Mouse (Mus musculus): ENCODE data around the gene Rbp4.

The Rbp4 gene

GRCm38 (mm10) chr19:38125219-38125610 is at the start of gene Rbp4:
Gene Rbp4, minus strand, starts transcription at chr19:38125281.
- DNase-seq (ENCODE audit: low read depth), result no peak

- no peak for DNase-seq (ENCODE audit: low read depth)
These were observed 39.6 kb upstream of the Rbp4 start for GRCm38 (mm10) chr19:38164633-38165032.

DNA sequence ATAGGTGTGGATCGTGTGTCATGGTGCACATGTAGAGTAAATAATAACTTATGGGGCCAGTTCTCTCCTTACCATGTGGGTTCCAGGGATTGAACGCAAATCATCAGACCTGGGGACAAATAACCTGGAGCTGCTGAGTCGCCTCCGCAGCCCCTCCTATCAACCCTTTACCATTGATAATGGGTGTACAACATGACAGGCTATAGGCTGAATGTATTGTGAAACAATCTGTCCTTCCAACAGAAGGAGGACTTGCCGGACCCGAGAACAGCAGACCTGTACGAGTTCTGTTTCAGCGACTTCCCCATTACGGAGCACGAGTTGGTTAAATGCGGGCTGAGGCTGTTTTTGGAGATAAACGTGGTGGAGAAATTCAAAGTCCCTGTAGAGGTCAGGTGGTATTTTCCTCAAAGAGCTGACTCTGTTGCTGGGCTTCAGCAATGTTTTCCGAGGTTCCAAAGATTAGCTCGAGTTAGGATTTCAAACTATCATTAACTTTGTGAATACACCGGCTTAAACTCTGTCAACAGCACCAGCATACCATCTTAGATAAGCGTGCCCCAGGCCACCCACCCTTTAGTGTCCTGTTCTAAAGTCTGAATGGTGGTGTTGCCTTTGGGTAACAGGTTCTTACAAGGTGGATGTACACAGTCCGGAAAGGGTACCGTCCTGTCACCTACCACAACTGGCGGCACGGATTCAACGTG is 36.7 kb upstream of the Rbp4 start:
- DNase-seq (ENCODE audit: low read depth), result no peak

DNA sequence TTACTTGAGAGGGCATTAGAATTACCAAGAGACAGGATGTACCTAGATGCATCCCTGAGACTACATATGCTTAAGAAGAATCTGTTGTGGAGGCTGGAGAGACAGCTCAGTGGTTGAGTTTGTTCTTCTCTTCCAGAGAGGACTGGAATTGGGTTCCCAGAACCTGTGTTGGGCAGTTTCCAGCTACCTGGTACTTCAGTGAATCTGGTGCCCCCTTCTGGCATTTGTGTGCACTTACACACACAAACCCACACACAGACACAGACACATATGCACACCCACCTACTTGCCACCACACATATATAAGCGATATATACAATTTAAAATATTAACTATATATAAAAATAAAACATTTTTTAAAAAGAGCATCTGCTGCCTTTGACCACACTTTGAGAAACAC is 31.2 kb upstream of the Rbp4 start:
- DNase-seq (ENCODE audit: low read depth), result no peak

GRCm38 (mm10) chr19:38143540-38144271 is 18.6 kb upstream of the Rbp4 start:
- DNase-seq (ENCODE audit: low read depth), result no peak

DNA sequence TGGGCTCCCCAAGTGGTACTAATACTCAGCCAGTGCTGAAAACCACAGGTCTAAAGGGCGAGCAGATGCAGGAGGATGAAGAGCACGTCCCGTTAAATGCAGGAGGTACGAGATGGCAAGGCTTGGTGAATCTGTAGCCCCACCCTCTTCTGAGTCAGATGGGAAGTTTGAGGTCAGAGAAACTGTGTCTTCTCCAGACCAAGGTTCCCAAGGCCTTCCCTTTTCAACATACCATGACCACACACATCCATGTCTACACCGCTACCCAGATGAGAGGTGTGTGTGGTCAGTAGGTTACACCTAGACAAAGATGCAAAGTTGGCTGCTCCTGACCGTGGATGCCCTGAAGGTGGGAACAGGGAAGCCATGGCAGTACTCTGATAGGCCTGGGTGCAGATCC is 9.7 kb upstream of the Rbp4 start:
- no peak for DNase-seq (ENCODE audit: low read depth)

- no peak for DNase-seq (ENCODE audit: low read depth)
These were observed 8.9 kb upstream of the Rbp4 start for GRCm38 (mm10) chr19:38133986-38134385.

GRCm38 (mm10) chr19:38132481-38132880 is 7.4 kb upstream of the Rbp4 start, which contains the start of gene Pde6c:
Gene Pde6c, plus strand, starts transcription at chr19:38132781.
- DNase-seq (ENCODE audit: low read depth), result no peak

DNA sequence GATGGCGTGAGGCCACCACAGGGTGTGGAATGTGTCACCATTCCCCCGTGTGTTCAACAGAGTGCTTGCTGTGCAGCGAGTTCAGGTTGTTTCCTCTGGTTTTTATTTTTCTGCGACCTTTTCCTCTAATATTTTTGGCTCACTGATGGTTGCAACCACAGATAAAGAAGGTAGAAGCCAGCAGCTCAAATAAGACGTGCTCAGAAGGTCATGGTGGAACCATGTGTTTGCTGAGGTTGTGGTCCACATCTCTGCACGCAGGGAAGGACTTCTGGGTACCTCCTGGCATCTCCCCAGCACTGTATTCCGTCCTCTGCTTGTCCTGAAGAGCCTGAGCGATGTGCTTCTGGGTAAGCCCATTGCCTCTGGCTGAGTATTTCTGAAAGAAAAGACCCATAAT is 1.6 kb upstream of the Rbp4 start:
- no peak for DNase-seq (ENCODE audit: low read depth)

- DNase-seq (ENCODE audit: low read depth), result no peak
These were observed 471 bp downstream of the Rbp4 start for GRCm38 (mm10) chr19:38124401-38125218.

DNA sequence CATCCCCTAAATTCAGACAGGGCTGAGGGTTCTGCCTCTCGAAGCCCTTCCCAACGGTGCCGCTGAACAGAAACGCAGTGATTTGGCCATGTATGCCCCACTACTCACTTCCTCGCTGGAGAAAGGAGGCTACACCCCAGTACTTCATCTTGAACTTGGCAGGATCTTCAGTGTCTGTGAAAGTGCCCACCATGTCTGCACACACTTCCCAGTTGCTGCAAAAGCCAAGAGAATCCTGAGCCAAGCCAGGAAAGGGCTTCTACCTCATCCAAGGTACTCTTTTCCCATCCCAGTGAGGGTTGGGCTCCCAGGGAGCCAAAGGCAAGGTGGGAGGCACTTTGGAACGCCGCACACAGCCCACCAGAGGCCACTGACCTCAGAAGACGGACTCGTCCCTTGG is 1.2 kb downstream of the Rbp4 start:
- no peak for DNase-seq (ENCODE audit: low read depth)

DNA sequence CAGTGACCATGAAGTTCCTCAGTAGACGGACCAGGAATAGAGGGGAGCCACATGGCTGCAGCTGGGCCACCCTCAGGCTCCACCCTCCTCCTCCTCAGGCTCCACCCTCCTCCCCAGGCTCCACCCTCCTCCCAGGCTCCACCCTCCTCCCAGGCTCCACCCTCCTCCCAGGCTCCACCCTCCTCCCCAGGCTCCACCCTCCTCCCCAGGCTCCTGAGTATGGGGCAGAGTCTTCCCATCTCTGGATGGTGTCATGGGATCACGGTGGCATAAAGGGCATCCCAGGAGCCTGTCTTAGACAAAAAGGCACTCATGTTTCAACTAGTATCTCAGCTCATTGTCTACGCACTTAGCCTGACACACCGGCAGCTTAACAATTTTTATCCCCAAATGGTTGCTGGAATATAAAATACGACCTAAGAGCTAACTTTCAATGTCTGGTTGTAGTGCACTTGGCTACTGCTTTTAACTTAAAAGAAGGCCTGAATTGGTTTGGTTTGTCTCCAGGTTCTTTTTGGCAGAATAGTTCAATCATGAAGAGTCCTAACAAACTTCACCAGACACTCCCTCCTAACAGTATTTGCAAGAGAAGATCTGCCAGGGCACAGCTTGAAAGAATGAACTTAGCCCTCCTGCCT is 4.8 kb downstream of the Rbp4 start:
- no peak for DNase-seq (ENCODE audit: low read depth)

- DNase-seq (ENCODE audit: low read depth), result no peak
These were observed 10.1 kb downstream of the Rbp4 start for GRCm38 (mm10) chr19:38114834-38115491.

DNA sequence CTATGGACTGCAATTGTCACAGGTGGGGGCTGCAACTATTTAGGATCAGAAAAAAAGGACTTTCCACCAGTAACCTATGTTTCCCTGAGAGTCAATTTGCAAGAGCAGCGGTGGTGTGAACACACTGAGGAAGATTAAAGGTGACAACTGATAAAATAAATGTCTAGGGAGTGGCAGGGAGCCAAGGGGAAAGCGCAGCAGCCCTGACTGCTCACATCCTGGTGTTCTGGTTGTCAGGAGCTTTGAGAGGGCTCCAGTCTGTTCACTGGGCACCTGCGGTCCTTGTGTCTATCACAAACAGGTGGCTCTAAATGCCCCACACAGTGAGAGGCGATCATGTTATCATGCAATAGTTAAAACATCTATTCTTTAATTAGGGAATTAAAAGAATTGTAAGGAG is 12.5 kb downstream of the Rbp4 start:
- no peak for DNase-seq (ENCODE audit: low read depth)

DNA sequence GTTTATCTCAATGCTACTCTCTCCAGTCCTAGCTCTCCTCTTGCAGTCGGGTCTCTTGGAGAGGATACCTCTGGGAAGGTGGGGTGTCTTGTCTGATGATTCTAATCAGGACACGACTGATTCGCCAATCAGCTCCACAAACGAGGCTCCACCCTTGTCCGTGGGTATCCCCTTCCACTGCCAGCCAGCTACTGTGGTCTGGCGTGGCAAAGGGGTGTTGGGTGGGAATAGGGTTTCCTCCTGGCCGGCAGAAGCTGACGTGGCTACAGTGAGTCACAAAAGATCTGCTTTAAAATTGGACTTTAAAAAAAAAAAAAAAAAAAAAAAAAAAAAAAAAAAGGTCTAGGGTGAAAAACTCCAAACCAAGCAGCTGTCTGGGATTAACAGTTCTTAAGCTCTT is 14.0 kb downstream of the Rbp4 start:
- DNase-seq (ENCODE audit: low read depth), result peak; percentile 56

GRCm38 (mm10) chr19:38109506-38110242 is 15.4 kb downstream of the Rbp4 start:
- no peak for DNase-seq (ENCODE audit: low read depth)

- DNase-seq (ENCODE audit: low read depth), result no peak
These were observed 17.2 kb downstream of the Rbp4 start for GRCm38 (mm10) chr19:38107871-38108270.

DNA sequence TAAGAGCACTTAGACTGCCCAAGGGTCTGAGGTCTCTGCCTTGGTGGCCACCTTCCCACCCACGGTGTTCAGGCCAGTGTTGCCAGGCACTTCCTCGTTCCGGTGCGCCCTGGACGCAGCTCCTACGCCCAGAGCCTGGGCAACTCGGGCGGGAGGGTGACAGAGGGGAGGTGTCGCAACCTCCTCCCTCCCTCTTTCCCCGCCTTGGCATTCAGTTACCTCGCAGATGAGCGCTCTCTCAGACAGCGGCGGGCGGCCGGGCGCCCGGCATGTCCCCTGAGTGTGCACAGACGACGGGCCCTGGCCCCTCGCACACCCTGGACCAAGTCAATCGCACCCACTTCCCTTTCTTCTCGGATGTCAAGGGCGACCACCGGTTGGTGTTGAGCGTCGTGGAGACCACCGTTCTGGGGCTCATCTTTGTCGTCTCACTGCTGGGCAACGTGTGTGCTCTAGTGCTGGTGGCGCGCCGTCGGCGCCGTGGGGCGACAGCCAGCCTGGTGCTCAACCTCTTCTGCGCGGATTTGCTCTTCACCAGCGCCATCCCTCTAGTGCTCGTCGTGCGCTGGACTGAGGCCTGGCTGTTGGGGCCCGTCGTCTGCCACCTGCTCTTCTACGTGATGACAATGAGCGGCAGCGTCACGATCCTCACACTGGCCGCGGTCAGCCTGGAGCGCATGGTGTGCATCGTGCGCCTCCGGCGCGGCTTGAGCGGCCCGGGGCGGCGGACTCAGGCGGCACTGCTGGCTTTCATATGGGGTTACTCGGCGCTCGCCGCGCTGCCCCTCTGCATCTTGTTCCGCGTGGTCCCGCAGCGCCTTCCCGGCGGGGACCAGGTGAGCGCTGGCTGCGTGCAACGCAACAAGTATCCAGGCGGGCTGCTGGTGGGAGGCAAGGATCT is 28.0 kb downstream of the Rbp4 start, which contains the start of gene Ffar4:
Gene Ffar4, plus strand, starts transcription at position 214 of the 901 bp plus-strand sequence.
- no peak for DNase-seq (ENCODE audit: low read depth)

DNA sequence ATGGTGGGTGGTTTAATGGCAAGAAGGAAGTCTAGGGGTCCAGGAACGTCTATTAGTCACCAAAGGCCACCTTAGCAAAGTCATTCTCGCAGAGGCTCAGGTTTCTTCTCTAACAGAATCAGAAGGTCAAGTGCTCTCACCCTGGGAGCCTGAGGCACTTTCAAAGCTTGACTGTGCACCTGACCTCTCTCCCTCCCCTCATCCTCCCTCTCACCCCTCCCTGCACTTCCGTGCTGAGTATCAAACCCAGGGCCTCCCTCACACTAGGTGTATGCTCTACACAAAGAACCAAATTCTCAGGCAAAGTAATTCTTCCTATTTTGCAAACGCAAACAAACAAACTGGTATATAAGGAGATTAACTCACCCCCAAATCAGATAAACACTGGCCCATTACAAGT is 28.9 kb downstream of the Rbp4 start:
- no peak for DNase-seq (ENCODE audit: low read depth)

- no peak for DNase-seq (ENCODE audit: low read depth)
These were observed 33.5 kb downstream of the Rbp4 start for GRCm38 (mm10) chr19:38091512-38091985.
